17 mouse cellular contexts compared by ENCODE assay signal in genomic region chr2:68386313-68386863, GRCm38 (mm10).
DNase-seq lines count a peak whose midpoint lies in the region; ATAC-seq lines count a peak whose summit lies in the region.
"Had no signal": no experiment of that assay in that cellular context is flagged by ENCODE, and none has a peak within 500 bp of the region (broad histone marks: within the 10 kb centered on the region; RNA-seq: fewer than 3 reads in every experiment).

No protein-coding gene starts in this region.

- WGBS in forebrain, embryonic 10.5 days, result 55% methylated on average over 10 of the region's 10 CpGs
- 56% methylated on average over 10 of the region's 10 CpGs for WGBS in forebrain, embryonic 15.5 days
- WGBS in hindbrain, embryonic 11.5 days, result 53% methylated on average over 10 of the region's 10 CpGs
- WGBS in hindbrain, embryonic 13.5 days, result 29% methylated on average over 10 of the region's 10 CpGs
- 41% methylated on average over 10 of the region's 10 CpGs for WGBS in neural tube, embryonic 11.5 days

- H3K36me3 ChIP-seq in forebrain, embryonic 10.5 days (replicated peaks), result peaks cover 44% of the 10 kb centered on the region
- H3K36me3 ChIP-seq in forebrain, embryonic 15.5 days, result 0 out of 2 replicates have a peak, but pooled peaks cover 3% of the 10 kb centered on the region
- no peaks in the 10 kb centered on the region for H3K36me3 ChIP-seq in hindbrain, embryonic 11.5 days (ENCODE audit: control insufficient read depth, insufficient read depth, low read length)
- H3K36me3 ChIP-seq in hindbrain, embryonic 13.5 days, result 0 out of 2 replicates have a peak, but pooled peaks cover 5% of the 10 kb centered on the region
- no peaks in the 10 kb centered on the region for H3K36me3 ChIP-seq in neural tube, embryonic 11.5 days (ENCODE audit: control insufficient read depth, insufficient read depth, low read length)
- H3K36me3 ChIP-seq: limb, embryonic 13.5 days had no signal

- intact Hi-C loops in left cerebral cortex, postnatal 10 days (cut with DNase I), result no loop called here

- no peaks in the 10 kb centered on the region for H3K27me3 ChIP-seq in forebrain, embryonic 10.5 days (ENCODE audit: poor library complexity, severe bottlenecking)
- H3K27me3 ChIP-seq in forebrain, embryonic 15.5 days, result no peaks in the 10 kb centered on the region
- H3K27me3 ChIP-seq in hindbrain, embryonic 11.5 days (ENCODE audit: control insufficient read depth, insufficient read depth, low read length), result no peaks in the 10 kb centered on the region
- no peaks in the 10 kb centered on the region for H3K27me3 ChIP-seq in hindbrain, embryonic 13.5 days
- no peaks in the 10 kb centered on the region for H3K27me3 ChIP-seq in neural tube, embryonic 11.5 days (ENCODE audit: control insufficient read depth, insufficient read depth, low read length)
- H3K27me3 ChIP-seq: limb, embryonic 13.5 days had no signal

- H3K9ac ChIP-seq in forebrain, embryonic 15.5 days (replicated peaks), result no peak overlapping the region
- no peak overlapping the region for H3K9ac ChIP-seq in hindbrain, embryonic 11.5 days (ENCODE audit: low read depth, low read length)
- H3K9ac ChIP-seq in hindbrain, embryonic 13.5 days, result no peak overlapping the region
- no peak overlapping the region for H3K9ac ChIP-seq in neural tube, embryonic 11.5 days (ENCODE audit: low read length)
- H3K9ac ChIP-seq: limb, embryonic 13.5 days; liver, embryonic 14.5 days had no signal

- 0 out of 2 replicates have a peak overlapping the region, but pooled peaks have one; percentile 20 for H3K27ac ChIP-seq in forebrain, embryonic 10.5 days
- H3K27ac ChIP-seq in forebrain, embryonic 15.5 days (replicated peaks), result no peak overlapping the region
- H3K27ac ChIP-seq in hindbrain, embryonic 11.5 days (ENCODE audit: low read depth, low read length), result no peak overlapping the region
- no peak overlapping the region for H3K27ac ChIP-seq in hindbrain, embryonic 13.5 days
- no peak overlapping the region for H3K27ac ChIP-seq in neural tube, embryonic 11.5 days (ENCODE audit: low read depth, low read length)
- H3K27ac ChIP-seq: embryonic facial prominence, embryonic 10.5 days; limb, embryonic 13.5 days; liver, embryonic 14.5 days had no signal

- no peaks in the 10 kb centered on the region for H3K9me3 ChIP-seq in forebrain, embryonic 10.5 days
- H3K9me3 ChIP-seq in forebrain, embryonic 15.5 days, result no peaks in the 10 kb centered on the region
- no peaks in the 10 kb centered on the region for H3K9me3 ChIP-seq in hindbrain, embryonic 11.5 days (ENCODE audit: control insufficient read depth, low read length)
- no peaks in the 10 kb centered on the region for H3K9me3 ChIP-seq in hindbrain, embryonic 13.5 days
- H3K9me3 ChIP-seq in neural tube, embryonic 11.5 days (ENCODE audit: control insufficient read depth, low read length), result no peaks in the 10 kb centered on the region
- H3K9me3 ChIP-seq: embryonic facial prominence, embryonic 10.5 days; limb, embryonic 13.5 days had no signal

- H3K4me3 ChIP-seq in forebrain, embryonic 10.5 days, result no peak overlapping the region
- no peak overlapping the region for H3K4me3 ChIP-seq in forebrain, embryonic 15.5 days
- no peak overlapping the region for H3K4me3 ChIP-seq in hindbrain, embryonic 11.5 days (ENCODE audit: low read depth, low read length)
- no peak overlapping the region for H3K4me3 ChIP-seq in hindbrain, embryonic 13.5 days
- H3K4me3 ChIP-seq in neural tube, embryonic 11.5 days (ENCODE audit: low read depth, low read length), result no peak overlapping the region
- H3K4me3 ChIP-seq: embryonic facial prominence, embryonic 10.5 days; limb, embryonic 13.5 days had no signal

- no peak for ATAC-seq in forebrain, embryonic 15.5 days (replicated peaks)
- peak; percentile 64 for ATAC-seq in hindbrain, embryonic 11.5 days (ENCODE audit: low FRiP score)
- ATAC-seq in hindbrain, embryonic 13.5 days (ENCODE audit: low FRiP score), result no peak
- peak; percentile 53; the same call in 1 of the 2 replicates for ATAC-seq in neural tube, embryonic 11.5 days (ENCODE audit: insufficient read depth, low FRiP score, low TSS enrichment)
- ATAC-seq: inflammation-experienced regulatory T-cells, adult 6 months had no signal

- no peak for DNase-seq in forebrain, embryonic 10.5 days (ENCODE audit: extremely low spot score, low spot score)
- no peak for DNase-seq in hindbrain, embryonic 11.5 days (ENCODE audit: low spot score)
- DNase-seq in neural tube, embryonic 11.5 days (ENCODE audit: low spot score), result no peak
- DNase-seq in neural tube, embryonic 10.5 days (ENCODE audit: extremely low spot score, low spot score), result no peak
- DNase-seq in adipocyte (ENCODE audit: low spot score), result no peak
- DNase-seq in left cerebral cortex, postnatal 10 days (ENCODE audit: extremely low spot score in 1 of 2, low spot score in 2 of 2), result no peak
- DNase-seq: adrenal gland, adult 8-10 months; cerebellum, postnatal 25 days; kidney, postnatal 4 days; right cerebral cortex, adult 18-20 months; thymus, postnatal 36 days had no signal

- H3K4me1 ChIP-seq in forebrain, embryonic 10.5 days, result peaks cover 41% of the 10 kb centered on the region
- H3K4me1 ChIP-seq in forebrain, embryonic 15.5 days, result peaks cover 7% of the 10 kb centered on the region; the same call in 1 of the 2 replicates
- H3K4me1 ChIP-seq in hindbrain, embryonic 11.5 days (replicated peaks; ENCODE audit: control insufficient read depth, insufficient read depth, low read length), result peaks cover 3% of the 10 kb centered on the region; the same call in 1 of the 2 replicates
- H3K4me1 ChIP-seq in hindbrain, embryonic 13.5 days (replicated peaks), result peaks cover 17% of the 10 kb centered on the region
- H3K4me1 ChIP-seq in neural tube, embryonic 11.5 days (ENCODE audit: control insufficient read depth, insufficient read depth, low read length), result peaks cover 10% of the 10 kb centered on the region

- no peak overlapping the region for H3K4me2 ChIP-seq in forebrain, embryonic 15.5 days (replicated peaks)
- H3K4me2 ChIP-seq in hindbrain, embryonic 11.5 days (replicated peaks; ENCODE audit: low read depth, low read length), result no peak overlapping the region
- no peak overlapping the region for H3K4me2 ChIP-seq in hindbrain, embryonic 13.5 days
- no peak overlapping the region for H3K4me2 ChIP-seq in neural tube, embryonic 11.5 days (ENCODE audit: low read depth)
- H3K4me2 ChIP-seq: limb, embryonic 13.5 days had no signal

Comparison
In these comparisons a context has a peak if more than half of its experiments do, and no peak if none do; other contexts are left out.
1. ATAC-seq: peak in hindbrain, embryonic 11.5 days (single experiment) and neural tube, embryonic 11.5 days (single experiment); none in forebrain, embryonic 15.5 days (single experiment) and hindbrain, embryonic 13.5 days (single experiment).